Mouse (Mus musculus): ENCODE results near the gene Prr18. TPM values are rescaled to one million over a fixed set of nuclear protein-coding genes. Genes with fewer than 3 reads are reported as not detected.

The Prr18 gene
- total RNA-seq, 4 experiments from 2014 or later: 0.08 to 0.46 (median 0.10) TPM; not detected in 1

DNA sequence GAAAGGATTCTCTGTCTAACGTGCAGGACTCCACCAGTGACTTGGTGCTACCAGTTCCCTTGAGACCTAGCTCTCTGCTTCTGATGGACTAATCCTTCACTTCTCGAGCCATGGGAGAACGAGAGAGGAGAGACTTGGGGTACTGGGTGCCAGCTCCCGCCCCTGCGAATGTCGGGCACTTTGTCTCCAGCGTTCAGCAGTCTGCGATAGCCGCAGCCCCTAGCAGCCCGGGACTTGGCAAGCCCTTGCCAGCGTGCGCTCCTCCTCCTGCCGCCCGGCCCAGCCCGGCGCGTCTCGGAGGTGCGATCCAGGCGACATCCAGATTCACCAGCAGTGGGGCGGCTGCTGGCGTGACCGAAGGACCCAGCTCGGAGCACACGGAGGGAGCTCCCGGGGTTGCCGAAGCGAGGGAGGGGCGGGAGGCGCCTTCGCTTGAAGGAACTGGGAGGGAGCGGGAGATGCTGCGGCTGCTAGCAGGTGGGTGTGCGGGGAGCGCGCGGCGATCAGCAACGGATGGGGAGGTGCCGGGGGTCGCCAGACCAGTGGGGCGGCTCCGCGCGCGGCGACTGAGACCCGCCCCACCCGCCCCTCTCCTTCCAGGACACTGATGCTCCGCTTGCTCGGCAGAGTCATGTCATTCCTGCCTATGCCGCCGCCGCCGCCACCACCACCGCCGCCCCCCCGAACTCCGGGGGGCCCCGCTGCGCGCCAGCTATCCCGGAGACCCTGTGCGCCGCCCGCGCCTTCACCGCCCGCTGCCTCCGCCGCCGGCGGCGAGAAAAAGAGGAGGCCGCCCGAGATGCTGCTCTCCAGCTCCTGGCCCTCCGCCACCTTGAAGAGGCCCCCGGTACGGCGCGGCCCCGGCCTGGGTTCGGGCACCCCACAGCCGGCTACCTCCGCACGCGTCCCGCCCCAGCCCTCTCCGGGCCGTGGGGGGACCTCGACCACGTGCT is 3.4 kb downstream of the Prr18 start:
- no peak for DNase-seq (ENCODE audit: low spot score in 2 of 2)

DNA sequence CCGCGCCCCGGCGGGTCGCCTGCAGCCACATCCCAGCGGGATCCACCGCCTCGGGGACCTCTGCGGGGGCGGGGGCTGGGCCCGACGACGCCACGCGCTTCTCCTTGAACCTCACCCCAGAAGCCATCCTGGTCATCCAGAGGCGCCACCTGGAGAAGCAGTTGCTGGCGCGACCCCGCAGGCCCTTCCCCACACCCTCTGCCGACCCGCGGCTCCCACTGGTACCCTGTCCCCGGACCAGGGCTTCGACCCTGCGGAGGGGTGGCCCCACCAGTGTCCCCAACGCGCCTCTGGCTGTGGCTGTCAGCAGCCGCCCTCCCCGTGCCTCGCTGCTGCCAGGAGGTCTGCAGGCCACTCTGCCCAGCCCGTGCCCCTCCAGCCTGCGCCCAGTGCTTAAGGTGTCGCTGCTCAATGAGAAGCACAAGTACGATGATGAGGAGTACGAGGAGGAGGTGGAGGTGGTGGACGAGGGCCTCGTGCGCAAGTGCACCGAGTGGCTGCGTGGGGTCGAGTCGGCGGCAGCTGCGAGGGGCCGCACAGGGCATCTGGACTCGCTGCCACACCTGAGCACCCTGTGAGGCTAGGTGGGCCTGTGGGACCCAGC is 4.2 kb downstream of the Prr18 start:
- no peak for DNase-seq (ENCODE audit: low spot score in 2 of 2)

DNA sequence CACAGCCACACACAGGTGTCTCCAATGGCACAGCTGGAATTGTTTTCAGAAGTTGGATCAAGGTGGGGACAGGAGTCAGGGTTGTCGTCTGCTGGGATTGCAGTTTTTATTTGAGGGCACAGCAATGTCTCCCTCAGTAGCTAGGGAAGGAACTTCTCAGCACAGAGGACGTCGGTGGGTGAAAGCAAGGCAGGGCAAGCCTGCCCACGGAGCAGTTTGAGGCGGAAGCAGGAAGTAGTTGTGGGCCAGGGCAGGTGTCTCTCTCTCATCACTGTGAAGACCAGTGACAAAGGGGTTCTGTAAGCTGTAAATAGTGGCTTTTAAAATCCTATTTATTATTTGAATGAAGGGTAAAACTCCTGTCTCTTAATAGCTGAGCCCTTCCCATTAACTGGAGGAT is 5.4 kb downstream of the Prr18 start:
- DNase-seq (ENCODE audit: low spot score in 2 of 2): no peak

DNA sequence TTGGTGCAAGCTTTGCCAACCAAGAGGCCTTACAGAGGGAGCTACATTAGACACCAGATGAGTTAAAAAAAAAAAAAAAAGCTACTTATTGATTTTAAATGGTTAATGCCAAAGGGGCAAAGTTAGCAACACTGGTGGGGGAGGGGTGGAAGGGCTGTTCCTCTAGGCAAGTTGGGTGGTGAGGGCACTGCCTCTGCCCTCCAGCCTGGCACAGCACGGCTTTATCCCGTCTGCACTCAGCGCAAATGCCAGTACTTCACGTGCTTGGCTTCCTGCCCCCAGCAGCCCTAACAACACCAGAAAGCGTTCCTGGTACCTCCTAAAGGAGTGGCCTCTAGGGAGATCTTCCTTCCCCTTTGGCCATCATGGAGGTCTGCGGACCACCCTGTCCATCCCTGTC is 6.2 kb downstream of the Prr18 start:
- DNase-seq (ENCODE audit: low spot score in 2 of 2): no peak

DNA sequence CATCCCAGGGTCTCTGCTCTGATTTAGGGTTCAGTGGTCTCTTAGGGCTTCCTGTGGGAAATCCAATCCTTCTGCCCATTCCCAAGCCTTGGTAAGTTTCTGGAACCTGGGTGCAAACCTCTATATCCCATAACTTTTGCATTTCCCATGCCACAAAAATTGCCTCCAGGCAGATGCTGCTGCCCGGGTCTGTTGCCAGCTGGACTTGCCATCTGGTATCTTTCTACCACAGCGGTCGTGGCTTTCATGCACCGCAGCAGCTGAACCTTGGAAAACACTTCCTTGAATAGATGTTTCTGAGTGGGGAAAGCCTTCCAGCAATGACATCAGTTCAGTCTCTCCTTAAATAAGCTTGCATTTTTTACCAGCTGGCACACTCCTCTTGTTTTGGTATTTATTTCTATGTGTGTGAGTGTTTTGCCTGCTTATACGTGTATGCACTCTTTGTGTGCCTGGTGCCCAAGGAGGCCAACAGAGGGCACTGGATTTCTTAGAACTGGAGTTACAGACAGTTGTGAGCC is 10.6 kb downstream of the Prr18 start:
- DNase-seq (ENCODE audit: low spot score in 2 of 2): no peak

DNA sequence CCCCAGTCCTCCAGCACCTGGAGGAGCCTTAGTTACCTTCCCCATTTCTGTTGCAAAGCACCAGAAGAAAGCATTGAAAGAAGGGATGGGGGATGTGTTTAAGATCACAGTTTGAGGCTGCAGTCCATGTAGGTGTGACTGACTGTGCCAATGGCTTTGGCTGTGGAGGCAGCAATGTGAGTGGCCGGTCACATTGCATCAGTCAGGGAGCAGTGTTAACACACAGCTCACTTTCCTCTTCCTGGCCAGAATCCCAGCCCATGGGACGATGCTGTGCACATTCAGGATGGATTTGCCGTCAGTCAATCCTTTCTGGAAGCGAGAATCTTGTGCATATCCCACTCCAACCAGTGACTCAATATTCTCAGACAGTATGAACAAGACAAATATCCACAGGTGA is 11.7 kb downstream of the Prr18 start:
- no peak for DNase-seq (ENCODE audit: low spot score in 2 of 2)

DNA sequence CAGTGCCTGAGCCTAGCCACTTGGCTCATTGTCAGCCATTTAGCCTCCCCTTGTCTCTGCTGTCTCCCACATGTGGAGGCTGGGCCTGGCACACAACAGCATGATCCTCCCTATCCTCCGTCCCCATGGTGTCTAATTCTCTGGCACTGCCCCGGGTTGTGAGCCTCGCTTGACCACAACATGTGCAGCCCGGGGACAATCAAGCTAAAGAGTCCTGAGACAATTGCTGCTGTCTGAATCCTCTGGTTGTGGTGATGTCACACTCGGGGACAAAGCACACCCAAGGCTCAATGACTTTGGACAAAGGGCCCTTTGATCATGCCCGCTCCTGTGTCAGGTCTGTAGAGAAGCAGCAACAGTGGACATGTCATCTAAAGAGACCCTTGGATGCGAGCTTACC is 13.8 kb downstream of the Prr18 start:
- no peak for DNase-seq (ENCODE audit: low spot score in 2 of 2)

DNA sequence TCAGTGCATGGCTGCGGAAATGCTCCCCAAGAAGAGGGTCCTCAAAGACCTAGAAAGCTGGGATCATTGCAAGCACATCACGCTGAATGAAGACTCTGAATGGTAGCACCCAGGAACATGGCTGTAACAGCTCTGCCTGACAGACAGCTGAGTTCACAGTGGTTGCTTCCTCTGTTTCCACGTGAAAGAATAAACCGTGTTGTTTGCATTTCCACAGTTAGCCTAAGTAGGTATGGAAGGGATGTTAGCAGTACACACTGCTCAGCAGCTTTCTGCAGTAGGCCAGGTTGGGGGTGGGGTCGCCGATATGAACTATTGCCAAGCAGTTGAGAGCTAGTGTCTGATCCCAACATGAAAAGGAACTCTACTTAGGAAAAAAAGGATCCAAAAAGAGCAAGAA is 18.4 kb downstream of the Prr18 start, which contains the start of gene T2:
Gene T2 (plus strand): TSS at position 301 of the 400 bp plus-strand sequence.
- no peak for DNase-seq (ENCODE audit: low spot score in 2 of 2)

DNA sequence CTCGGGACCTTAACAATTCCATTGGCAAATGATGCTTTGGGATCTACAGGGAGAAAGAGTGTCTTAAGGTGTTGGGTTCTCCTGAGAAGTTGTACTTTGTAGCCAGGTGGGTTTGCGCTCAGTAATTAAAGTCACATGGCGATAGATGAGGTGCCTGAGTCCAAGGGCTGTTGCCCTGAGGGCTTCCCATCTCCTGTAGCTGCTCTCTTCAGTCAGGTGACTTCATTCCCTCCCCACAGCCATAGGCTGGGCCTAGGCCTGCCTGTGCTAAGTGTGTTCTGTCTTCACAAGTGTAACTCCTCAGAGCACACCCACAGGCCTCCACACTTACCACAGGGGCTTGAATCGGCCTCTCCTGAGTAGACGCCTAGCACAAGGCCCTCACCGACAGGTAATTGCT is 20.2 kb downstream of the Prr18 start:
- no peak for DNase-seq (ENCODE audit: low spot score in 2 of 2)

DNA sequence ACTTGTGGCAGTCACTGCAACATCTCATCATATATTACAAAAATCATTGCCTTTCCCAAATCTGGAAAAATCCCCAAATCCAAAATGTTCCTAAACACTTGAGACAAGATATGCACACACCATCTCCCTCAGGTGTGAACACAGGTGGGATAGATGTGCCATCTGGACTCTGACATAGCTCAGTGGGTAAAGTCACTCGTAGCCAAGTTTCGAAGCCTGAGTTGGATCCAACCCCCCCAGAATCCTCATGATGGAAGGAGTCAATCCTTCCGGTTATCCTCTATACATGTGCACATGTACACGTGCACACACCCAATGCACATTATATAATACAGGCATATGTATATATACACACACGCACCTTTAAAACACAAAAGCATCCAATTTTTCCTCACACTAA is 23.6 kb downstream of the Prr18 start:
- DNase-seq (ENCODE audit: low spot score in 2 of 2): no peak

DNA sequence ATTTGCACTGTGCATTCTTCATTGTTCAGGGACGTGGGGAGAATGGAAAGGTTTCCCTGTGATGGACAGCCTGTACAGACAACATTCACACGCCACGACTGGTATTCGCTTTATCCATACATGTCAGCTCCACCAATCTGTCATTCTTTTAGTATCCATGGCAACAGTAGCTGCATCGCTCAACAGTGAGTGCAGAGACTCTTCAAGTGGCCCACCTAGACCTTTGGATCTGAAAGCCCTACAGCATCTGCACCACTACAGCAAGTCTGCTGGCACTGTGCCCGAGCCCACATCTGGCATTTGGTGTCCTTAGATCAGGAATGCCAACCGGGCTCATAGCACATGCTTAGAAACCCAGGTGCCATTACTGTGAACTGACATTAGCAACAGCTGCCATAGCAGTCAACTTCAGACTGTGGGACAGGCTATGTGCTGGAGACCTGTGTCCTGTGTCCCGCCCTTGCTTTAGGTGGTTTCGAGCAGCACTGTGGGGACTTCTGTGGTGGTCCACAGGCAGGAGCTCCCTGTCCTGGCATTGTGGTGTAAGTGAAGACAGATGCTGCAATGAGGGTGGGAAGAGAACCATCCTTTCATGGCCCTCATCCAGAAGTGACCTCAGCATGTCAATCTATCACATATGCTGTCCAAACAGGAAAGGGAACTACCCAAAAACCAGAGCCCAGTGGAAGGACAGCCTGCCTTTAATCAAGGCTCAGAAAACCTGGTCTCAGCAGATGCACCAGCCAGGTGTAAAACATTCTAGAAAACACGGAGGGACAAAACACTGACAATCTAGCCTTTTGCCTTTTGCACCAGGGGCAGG is 24.2 kb downstream of the Prr18 start:
- no peak for DNase-seq (ENCODE audit: low spot score in 2 of 2)

DNA sequence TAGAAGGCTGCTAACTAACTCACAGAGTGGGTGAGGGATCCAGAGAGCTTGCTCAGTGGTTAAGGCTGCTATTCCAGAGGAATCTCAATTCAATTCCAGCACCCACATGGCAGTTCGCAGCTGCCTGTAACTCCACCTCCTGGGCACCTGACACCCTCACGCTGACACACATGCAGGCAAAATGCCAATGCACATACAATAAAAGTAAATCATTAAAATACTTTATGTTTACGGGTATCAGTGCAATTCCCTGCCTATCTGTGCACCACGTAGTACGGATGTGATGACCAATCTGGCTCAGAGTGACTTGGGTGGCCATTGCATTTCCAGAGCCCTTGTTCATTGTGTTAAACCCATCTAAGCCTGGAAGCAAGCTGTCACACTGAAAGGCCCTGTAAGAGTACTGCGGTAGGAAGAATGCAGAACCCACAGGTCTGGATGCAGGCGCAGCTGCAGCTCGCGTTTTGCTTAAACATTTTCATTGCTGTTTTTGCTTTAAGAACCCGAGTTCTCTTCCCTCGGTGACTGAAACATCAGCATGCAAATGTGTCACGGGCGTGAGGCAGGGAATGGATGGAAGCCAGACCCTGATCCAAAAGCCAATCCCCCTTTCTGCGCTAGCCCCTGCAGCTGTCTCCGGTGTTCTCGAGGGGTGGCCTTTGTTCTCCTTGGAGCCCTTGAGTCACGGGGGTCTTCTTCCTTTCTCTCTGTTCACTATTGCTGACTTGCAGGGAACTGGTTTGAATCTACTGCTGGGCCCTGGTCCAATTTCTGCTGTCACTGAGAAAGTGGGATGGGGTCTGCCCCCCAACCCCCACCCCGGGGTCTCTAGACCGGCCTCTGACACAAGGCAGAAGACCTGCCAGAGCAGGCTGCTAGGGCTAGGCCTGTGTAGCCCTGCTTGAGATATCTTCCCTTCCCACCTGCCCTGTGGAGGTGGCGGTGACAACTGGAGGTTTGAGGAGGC is 30.5 kb downstream of the Prr18 start:
- no peak for DNase-seq (ENCODE audit: low spot score in 2 of 2)

DNA sequence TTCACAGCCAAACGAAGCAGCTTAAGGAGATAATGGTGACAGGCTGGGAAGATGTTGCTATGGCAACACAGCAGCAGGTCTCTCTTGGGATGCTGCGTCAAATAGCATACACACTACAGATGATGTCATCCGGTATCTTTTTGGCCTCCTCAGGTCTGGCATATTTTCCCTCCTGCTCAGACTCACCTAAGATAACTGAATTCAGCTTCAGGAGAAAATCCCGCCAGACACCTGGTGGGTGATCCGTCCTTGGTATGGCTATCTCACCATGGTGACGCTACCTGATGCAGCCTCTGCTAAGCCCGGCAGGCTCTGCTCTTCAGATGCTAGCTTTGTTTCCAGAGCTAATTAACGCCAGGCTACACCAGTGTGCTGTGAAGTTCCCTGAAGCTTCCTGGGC is 31.3 kb downstream of the Prr18 start:
- no peak for DNase-seq (ENCODE audit: low spot score in 2 of 2)

DNA sequence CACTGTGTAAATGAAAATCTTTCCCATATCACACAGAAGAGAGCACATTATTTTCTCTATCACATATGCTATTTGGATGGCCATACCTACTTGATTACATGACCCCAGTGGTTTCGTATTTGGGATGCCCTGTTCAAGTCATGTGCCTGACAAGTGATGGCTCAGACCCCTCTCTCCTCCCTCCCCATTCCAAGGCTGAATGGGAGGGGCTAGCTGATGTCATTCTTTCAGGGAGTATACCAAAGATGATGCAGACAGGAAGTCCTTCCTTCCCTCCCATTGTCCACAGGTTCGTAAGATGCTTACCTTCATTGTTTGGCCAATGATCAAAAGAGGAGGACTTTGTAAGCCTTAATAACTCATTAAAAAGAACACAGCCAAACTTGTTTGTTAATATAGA is 31.9 kb downstream of the Prr18 start:
- DNase-seq (ENCODE audit: low spot score in 2 of 2): no peak

DNA sequence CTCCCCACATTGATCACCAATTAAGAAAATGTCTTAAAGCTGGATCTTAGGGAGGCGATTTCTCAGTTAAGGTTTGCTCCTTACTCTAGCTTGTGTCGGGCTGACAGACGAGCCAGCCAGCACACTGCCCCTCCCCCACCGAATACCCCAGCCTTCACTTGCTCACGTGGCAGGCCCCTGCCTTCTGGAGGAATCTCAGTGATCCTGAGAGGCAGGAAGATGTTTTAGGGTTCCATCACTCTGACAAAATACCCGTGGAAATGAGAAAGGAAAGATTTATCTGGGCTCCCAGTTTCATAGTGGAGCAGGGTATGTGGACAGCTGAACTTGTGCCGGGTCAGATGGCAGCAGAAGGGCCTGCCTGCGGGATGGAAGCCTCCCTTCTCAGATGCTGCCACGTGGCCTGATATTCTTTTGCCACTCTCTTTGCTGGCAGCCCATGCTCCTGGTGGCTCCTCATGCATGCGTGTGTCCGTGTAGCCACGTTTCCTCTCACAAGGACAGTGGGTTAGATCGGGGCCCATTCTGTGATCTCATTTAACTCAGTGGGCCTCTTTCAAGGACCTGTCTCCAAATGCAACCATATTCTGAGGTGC is 33.5 kb downstream of the Prr18 start:
- no peak for DNase-seq (ENCODE audit: low spot score in 2 of 2)

DNA sequence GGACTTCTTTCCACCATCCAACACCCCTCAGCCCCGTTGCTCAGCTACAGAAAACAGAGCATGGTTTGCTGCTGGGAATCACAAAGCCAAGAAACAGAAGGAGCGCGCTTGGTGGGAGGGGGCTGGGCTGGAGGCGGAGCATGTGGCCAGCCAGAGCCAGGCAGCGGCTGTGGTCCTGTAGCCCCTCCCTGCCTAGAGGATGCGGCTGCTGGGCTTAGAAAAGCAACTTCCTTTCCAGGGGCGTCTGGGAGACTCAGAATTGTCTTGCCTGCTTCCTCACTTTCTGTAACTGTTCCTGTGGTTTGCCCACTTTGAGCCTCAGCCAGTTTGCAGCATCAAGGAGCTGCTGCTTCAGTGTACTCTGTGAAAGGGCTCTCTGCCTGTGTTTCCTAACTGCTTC is 34.6 kb downstream of the Prr18 start:
- peak in 1 of 2 experiments; percentile 7 for DNase-seq (ENCODE audit: low spot score in 2 of 2)

DNA sequence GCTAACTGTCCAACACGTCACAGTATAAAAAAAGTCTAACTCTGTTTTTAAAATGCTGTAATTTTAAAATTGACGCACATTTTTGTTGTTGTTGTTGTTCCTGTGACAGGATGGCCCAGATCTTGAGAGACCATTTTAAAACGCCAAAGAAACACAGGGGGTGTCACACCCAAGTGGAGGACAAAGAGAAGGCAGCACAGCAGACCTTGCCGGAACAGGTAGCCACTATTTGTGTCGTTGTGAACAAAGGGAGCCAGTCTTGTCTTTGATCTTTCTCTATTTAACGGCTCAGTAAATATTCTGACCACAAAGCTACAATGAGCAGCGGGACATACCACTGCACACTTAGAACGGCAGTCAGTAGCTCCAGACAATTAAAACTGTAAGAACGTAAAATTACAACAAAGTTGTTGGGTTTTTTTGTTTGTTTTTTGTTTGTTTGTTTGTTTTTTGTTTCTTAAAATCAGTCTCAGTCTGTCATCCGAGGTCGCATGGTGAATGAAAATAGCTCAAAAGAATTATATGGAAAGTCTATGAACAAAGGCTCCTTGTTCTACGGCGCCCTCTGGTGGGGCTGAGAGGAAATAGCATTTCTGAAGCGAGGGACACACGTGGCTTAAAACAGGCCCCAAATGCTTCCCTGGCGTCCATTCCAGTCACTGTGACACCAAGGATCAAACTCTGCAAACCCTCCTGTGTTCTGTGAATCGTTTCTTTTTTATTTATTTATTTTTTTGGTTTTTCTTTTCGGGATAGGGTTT is 35.2 kb downstream of the Prr18 start:
- peak; percentile 29 to 48 for DNase-seq (ENCODE audit: low spot score in 2 of 2)

DNA sequence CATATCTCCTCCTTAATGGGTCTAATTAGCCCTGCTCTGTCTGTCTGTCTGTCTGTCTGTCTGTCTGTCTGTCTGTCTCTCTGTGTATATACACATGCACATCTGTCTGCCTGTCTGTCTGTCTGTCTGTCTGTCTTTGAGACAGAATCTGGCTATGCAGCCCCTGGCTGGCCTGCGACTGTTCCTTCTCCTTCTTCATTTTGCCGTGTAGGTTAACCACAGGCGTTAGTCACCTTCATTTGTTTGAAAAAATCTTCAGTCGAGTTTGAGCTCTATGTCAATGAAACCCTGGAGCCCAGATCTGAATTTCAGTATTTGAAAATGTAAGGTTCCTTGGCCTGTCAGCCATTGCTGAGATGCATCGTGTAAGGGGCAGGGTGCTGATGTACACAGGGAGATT is 40.0 kb downstream of the Prr18 start:
- no peak for DNase-seq (ENCODE audit: low spot score in 2 of 2)

DNA sequence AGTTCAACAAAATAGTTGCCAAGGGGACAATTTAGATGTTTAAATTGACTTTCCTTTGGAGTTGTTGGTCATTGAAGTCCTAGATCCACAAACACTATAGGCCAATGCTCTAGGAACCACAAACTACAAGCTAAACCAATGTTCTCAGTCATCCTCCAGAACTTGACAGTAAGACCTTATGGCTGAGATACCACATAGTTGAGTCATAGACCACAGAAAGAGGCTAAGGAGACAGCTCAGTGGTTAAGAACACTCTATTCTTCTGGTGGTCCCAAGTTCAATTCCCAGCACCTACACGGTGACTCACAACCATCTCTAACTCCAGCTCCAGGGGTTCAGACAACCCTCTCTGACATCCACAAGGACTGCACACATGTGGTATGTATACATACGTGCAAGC is 48.2 kb downstream of the Prr18 start:
- DNase-seq (ENCODE audit: low spot score in 2 of 2): no peak
